Comparison of ENCODE assay signal across 8 mouse cellular contexts in the genomic region with DNA sequence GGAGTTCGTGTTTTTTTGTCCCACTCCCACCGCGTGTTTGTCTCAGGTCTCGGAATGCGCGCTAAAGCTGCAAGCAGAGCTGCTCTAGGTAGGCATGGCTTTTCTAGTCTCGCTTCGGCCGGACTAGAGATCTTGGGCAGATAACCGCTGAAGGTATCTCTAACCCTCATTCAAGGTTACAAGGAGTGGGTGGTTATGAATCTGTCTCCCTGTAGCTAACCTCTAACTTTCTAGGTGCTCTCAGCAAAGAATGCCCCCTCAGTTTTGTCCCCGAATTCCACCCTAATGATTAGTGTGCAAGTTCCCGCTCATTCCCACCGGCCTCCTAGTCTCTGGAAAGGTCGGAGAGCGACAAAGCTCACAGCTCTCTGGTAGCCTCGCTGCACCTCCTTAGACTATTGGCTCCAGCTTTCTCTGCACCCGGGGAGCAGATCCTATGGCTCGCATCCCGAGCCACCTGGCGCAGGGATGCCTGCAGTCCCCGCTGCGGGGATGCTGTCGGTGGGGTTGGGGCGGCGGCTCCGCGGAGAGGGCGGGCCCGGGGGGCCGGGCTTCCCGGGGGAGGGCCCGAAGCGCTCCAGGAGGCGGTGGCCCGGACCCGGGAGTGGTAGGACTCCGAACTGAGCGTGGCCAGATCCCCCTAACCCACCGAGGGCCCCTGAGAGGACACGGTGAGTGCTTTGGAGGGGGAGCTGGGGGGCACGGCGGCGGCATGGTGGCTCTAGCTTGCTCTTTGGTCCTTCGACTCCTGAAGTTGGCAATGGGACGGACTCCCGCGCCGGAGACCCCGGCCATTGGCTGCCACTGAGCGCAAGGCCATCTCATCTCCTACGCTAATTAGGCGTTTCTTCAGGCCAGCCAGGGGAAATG. TPM values are rescaled to one million over a fixed set of nuclear protein-coding genes. Genes with fewer than 3 reads are reported as not detected.
DNase-seq lines count a peak whose midpoint lies in the region; ATAC-seq and TF ChIP-seq lines count a peak whose summit lies in the region.

No protein-coding gene starts in this region.

- peak overlapping the region; percentile 76 for H3K4me3 ChIP-seq in intestine, embryonic 16.5 days (ENCODE audit: low read length)
- H3K4me3 ChIP-seq in liver, postnatal 0 days (ENCODE audit: low read depth, low read length): peak overlapping the region; percentile 68
- peak overlapping the region; percentile 47 for H3K4me3 ChIP-seq in neural tube, embryonic 14.5 days (ENCODE audit: low read depth, low read length)

- H3K4me1 ChIP-seq in intestine, embryonic 16.5 days (ENCODE audit: control insufficient read depth, insufficient read depth, low read length): peaks cover 22% of the 10 kb centered on the region
- peaks cover 14% of the 10 kb centered on the region; the same call in 1 of the 2 replicates for H3K4me1 ChIP-seq in liver, postnatal 0 days (ENCODE audit: insufficient read depth)
- H3K4me1 ChIP-seq in neural tube, embryonic 14.5 days (ENCODE audit: control insufficient read depth, insufficient read depth, low read length): peaks cover 19% of the 10 kb centered on the region

- ATAC-seq in intestine, embryonic 16.5 days: peak; percentile 82
- ATAC-seq in liver, postnatal 0 days: peak; percentile 76
- peak; percentile 28 for ATAC-seq in neural tube, embryonic 14.5 days (ENCODE audit: low read depth)

- no peaks in the 10 kb centered on the region for H3K9me3 ChIP-seq in intestine, embryonic 16.5 days (ENCODE audit: control insufficient read depth, low read length)
- no peaks in the 10 kb centered on the region for H3K9me3 ChIP-seq in liver, postnatal 0 days (ENCODE audit: low read length)
- no peaks in the 10 kb centered on the region for H3K9me3 ChIP-seq in neural tube, embryonic 14.5 days (ENCODE audit: control insufficient read depth, low read length)

- 1% methylated on average over 52 of the region's 52 CpGs for WGBS in intestine, embryonic 16.5 days
- 1% methylated on average over 52 of the region's 52 CpGs for WGBS in liver, postnatal 0 days (ENCODE audit: insufficient replicate concordance)
- under 1% methylated on average over 50 of the region's 52 CpGs for WGBS in neural tube, embryonic 14.5 days

- peak overlapping the region; percentile 36 for H3K27ac ChIP-seq in intestine, embryonic 16.5 days (ENCODE audit: low read length)
- H3K27ac ChIP-seq in liver, postnatal 0 days (ENCODE audit: low read depth): peak overlapping the region; percentile 68
- peak overlapping the region; percentile 22; the same call in 1 of the 2 replicates for H3K27ac ChIP-seq in neural tube, embryonic 14.5 days (ENCODE audit: low read depth, low read length)

- H3K4me2 ChIP-seq in intestine, embryonic 16.5 days (ENCODE audit: low read depth, low read length): peak overlapping the region; percentile 96
- H3K4me2 ChIP-seq in liver, postnatal 0 days (ENCODE audit: low read depth, low read length): peak overlapping the region; percentile 80
- peak overlapping the region; percentile 95 for H3K4me2 ChIP-seq in neural tube, embryonic 14.5 days (ENCODE audit: low read depth, low read length)

- no peak for TF ChIP-seq CTCF in liver, postnatal 0 days (IDR thresholded peaks at IDR 0.05; ENCODE audit: low read depth)

- no peak for TF ChIP-seq EP300 in liver, postnatal 0 days (IDR thresholded peaks at IDR 0.05; ENCODE audit: low read depth)

- no peaks in the 10 kb centered on the region for H3K36me3 ChIP-seq in intestine, embryonic 16.5 days (ENCODE audit: control insufficient read depth, insufficient read depth, low read length)
- H3K36me3 ChIP-seq in liver, postnatal 0 days (replicated peaks; ENCODE audit: insufficient read depth, low read length): 0 out of 2 replicates have a peak, but pooled peaks cover 2% of the 10 kb centered on the region
- no peaks in the 10 kb centered on the region for H3K36me3 ChIP-seq in neural tube, embryonic 14.5 days (ENCODE audit: control insufficient read depth, insufficient read depth, low read length)

- H3K27me3 ChIP-seq in intestine, embryonic 16.5 days (replicated peaks; ENCODE audit: control insufficient read depth, insufficient read depth, low read length): peaks cover 2% of the 10 kb centered on the region; the same call in 1 of the 2 replicates
- peaks cover 48% of the 10 kb centered on the region for H3K27me3 ChIP-seq in liver, postnatal 0 days (ENCODE audit: insufficient read depth, low read length)
- H3K27me3 ChIP-seq in neural tube, embryonic 14.5 days (ENCODE audit: control insufficient read depth, insufficient read depth, low read length): peaks cover 12% of the 10 kb centered on the region

- H3K9ac ChIP-seq in intestine, embryonic 16.5 days (ENCODE audit: low read depth, low read length): peak overlapping the region; percentile 72
- H3K9ac ChIP-seq in liver, postnatal 0 days (replicated peaks): peak overlapping the region; percentile 65
- peak overlapping the region; percentile 51 for H3K9ac ChIP-seq in neural tube, embryonic 14.5 days (replicated peaks; ENCODE audit: low read depth, low read length)

- DNase-seq in 3134 (ENCODE audit: extremely low read depth, insufficient read length, low spot score) (peak; percentile 79), R1 (ENCODE audit: low read depth, low spot score) (peak; percentile 79), adipocyte (ENCODE audit: low spot score) (no peak)
- peak; percentile 77 for DNase-seq in embryo, embryonic 10 days (ENCODE audit: low spot score)
- DNase-seq in heart, adult 11 months: peak; percentile 98
- DNase-seq in liver, postnatal 0 days: peak; percentile 63

RNA-seq across cellular contexts. Expression of a gene that starts 0.7 kb away (rescaled TPM):
- 17.0 and 21.0 TPM in 2 replicates for polyA plus RNA-seq in intestine, embryonic 16.5 days (2015; fragmentation: Nextera tagmentation; extraction: Ambion mirVana)
- 27.8 and 28.5 TPM in 2 replicates for polyA plus RNA-seq in liver, postnatal 0 days (2015; fragmentation: Nextera tagmentation; extraction: Ambion mirVana)
- polyA plus RNA-seq in neural tube, embryonic 14.5 days (2014; fragmentation: Nextera tagmentation; extraction: Ambion mirVana): 11.7 and 13.1 TPM in 2 replicates

RNA-seq across cellular contexts. Expression of a gene that starts 8.3 kb away (rescaled TPM):
- 68.4 and 73.1 TPM in 2 replicates for polyA plus RNA-seq in intestine, embryonic 16.5 days (2015; fragmentation: Nextera tagmentation; extraction: Ambion mirVana)
- polyA plus RNA-seq in liver, postnatal 0 days (2015; fragmentation: Nextera tagmentation; extraction: Ambion mirVana): 64.2 and 65.1 TPM in 2 replicates
- 52.9 and 68.8 TPM in 2 replicates for polyA plus RNA-seq in neural tube, embryonic 14.5 days (2014; fragmentation: Nextera tagmentation; extraction: Ambion mirVana)

RNA-seq across cellular contexts. Expression of a gene that starts 19.7 kb away (rescaled TPM):
- polyA plus RNA-seq in intestine, embryonic 16.5 days (2015; fragmentation: Nextera tagmentation; extraction: Ambion mirVana): 14.4 and 15.2 TPM in 2 replicates
- polyA plus RNA-seq in liver, postnatal 0 days (2015; fragmentation: Nextera tagmentation; extraction: Ambion mirVana): 4.0 and 4.2 TPM in 2 replicates
- polyA plus RNA-seq in neural tube, embryonic 14.5 days (2014; fragmentation: Nextera tagmentation; extraction: Ambion mirVana): 12.9 and 13.5 TPM in 2 replicates

RNA-seq across cellular contexts. Expression of a gene that starts 53.8 kb away (rescaled TPM):
- 20.4 and 22.9 TPM in 2 replicates for polyA plus RNA-seq in intestine, embryonic 16.5 days (2015; fragmentation: Nextera tagmentation; extraction: Ambion mirVana)
- 13.0 and 14.1 TPM in 2 replicates for polyA plus RNA-seq in liver, postnatal 0 days (2015; fragmentation: Nextera tagmentation; extraction: Ambion mirVana)
- polyA plus RNA-seq in neural tube, embryonic 14.5 days (2014; fragmentation: Nextera tagmentation; extraction: Ambion mirVana): 43.2 and 45.9 TPM in 2 replicates

RNA-seq across cellular contexts. Expression of a gene that starts 53.9 kb away (rescaled TPM):
- 21.8 and 24.2 TPM in 2 replicates for polyA plus RNA-seq in intestine, embryonic 16.5 days (2015; fragmentation: Nextera tagmentation; extraction: Ambion mirVana)
- polyA plus RNA-seq in liver, postnatal 0 days (2015; fragmentation: Nextera tagmentation; extraction: Ambion mirVana): 30.0 and 31.0 TPM in 2 replicates
- polyA plus RNA-seq in neural tube, embryonic 14.5 days (2014; fragmentation: Nextera tagmentation; extraction: Ambion mirVana): 1.7 and 2.1 TPM in 2 replicates

Comparison
In these comparisons a context has a peak if more than half of its experiments do, and no peak if none do; other contexts are left out.
1. ATAC-seq: peak in every context shown above with its lines; median percentile 82 in intestine, embryonic 16.5 days; 76 in liver, postnatal 0 days; 28 in neural tube, embryonic 14.5 days.